Mouse (Mus musculus): ENCODE results near the gene Gstm1. TPM values are rescaled to one million over a fixed set of nuclear protein-coding genes. Genes with fewer than 3 reads are reported as not detected.
A peak's percentile ranks its signal among the peaks of the same experiment; 100 is the strongest.
"Not testable (repeated sequence)": the region's sequence is repeated elsewhere in the genome, so short reads cannot be mapped to it uniquely, and the experiment has no call there.

Gene Gstm1
- polyA plus RNA-seq, 1 experiment from 2014 or later: 224 TPM

DNA sequence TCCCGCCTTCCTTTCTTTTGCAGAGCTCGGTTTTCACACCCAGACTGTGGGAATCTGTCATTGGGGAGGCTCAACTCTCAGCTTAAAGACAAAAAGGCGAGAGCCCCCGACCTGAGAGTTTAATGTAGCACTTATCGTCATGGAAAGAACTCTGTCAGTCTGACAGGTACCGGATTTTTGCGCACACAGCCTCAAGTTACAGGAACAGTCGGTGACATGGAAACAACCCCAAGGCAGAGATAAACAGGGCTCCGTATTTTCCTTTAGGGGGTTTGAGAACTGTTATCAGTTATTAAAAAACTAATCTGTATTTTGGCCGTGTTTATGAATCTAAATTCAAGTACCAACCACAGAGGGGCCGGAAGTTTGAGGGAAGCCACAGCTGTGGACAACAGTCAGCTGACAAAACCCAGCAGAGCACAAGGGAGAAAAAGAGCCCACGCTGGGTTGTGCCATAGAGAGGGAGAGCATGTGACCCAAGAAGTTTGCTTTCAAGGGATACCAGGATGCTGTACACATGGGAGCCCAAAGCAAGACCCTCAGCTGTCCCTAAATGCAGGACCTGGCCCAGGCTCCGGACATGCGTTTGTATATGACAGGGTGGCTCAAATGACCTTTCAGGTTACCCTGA, 532 bp upstream of the Gstm1 start:
- no peak for DNase-seq (ENCODE audit: low spot score)

DNA sequence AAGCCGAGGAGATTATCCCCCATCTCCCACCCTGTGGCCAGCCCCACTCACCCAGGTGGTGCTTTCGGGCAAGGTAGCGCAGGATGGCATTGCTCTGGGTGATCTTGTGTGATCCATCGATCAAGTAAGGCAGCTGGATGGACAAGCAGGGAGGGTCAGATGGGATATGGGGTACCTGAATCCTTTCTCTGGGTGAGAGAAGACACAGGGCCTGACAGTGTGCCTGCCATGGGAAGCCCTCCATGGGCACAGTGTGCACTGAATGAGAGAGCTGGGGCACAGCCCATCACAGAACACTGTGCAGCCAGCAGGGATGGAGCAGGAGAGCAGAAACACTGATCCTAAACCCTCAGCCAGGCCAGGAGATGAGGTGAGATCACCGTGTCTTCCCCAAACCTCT, 1.3 kb downstream of the Gstm1 start:
- Histone ChIP-seq H3K4me1 (replicated peaks; ENCODE audit: insufficient read depth, low read length) (peaks cover 17% of the 10 kb centered on the region), H3K4me2 (ENCODE audit: low read length) (peak overlapping the region; percentile 64; the same call in 1 of the 2 replicates)
- H3K4me3 ChIP-seq (replicated peaks; ENCODE audit: low read depth, low read length); H3K27ac ChIP-seq; H3K27me3 ChIP-seq (ENCODE audit: insufficient read depth, low read length); ATAC-seq (replicated peaks; ENCODE audit: low FRiP score, low read depth); H3K36me3 ChIP-seq (ENCODE audit: insufficient read depth, low read length); H3K9me3 ChIP-seq (replicated peaks; ENCODE audit: low read length); H3K9ac ChIP-seq (ENCODE audit: low read depth, low read length); DNase-seq (ENCODE audit: low spot score): not testable (repeated sequence)
- 78% methylated on average over 5 of the region's 5 CpGs for WGBS

More for the DNA sequence above, 532 bp upstream of the Gstm1 start:
- Histone ChIP-seq H3K36me3 (ENCODE audit: insufficient read depth, low read length) (no peaks in the 10 kb centered on the region), H3K9ac (ENCODE audit: low read depth, low read length) (peak overlapping the region; percentile 41; the same call in 1 of the 2 replicates), H3K9me3 (replicated peaks; ENCODE audit: low read length) (no peaks in the 10 kb centered on the region), H3K27me3 (ENCODE audit: insufficient read depth, low read length) (no peaks in the 10 kb centered on the region), H3K4me1 (replicated peaks; ENCODE audit: insufficient read depth, low read length) (peaks cover 16% of the 10 kb centered on the region), H3K4me3 (replicated peaks; ENCODE audit: low read depth, low read length) (peak overlapping the region; percentile 36), H3K4me2 (ENCODE audit: low read length) (peak overlapping the region; percentile 64), H3K27ac (peak overlapping the region; percentile 94)
- ATAC-seq (replicated peaks; ENCODE audit: low FRiP score, low read depth): no peak
- no peak for TF ChIP-seq CTCF (IDR thresholded peaks at IDR 0.05; ENCODE audit: low read depth)
- 18% methylated on average over 14 of the region's 14 CpGs for WGBS

DNA sequence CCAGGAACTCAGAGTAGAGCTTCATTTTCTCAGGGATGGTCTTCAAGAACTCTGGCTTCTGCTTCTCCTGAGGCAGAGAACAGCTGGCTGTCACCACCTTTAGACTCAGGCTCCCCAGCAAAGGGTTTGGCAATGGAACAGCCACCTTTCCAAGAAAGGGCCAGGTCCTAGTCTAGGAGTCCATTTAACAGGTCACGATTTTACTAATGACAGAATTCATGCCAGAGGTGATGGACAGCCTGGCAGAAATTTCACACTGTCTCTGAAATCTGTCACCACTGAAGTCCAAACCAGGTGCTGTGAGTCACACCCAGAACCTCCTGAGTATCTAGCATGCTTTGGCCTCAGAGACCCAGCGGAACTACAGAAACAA, 2.8 kb downstream of the Gstm1 start:
- Histone ChIP-seq H3K27ac (no peak overlapping the region), H3K9me3 (replicated peaks; ENCODE audit: low read length) (no peaks in the 10 kb centered on the region), H3K36me3 (ENCODE audit: insufficient read depth, low read length) (no peaks in the 10 kb centered on the region), H3K4me2 (ENCODE audit: low read length) (no peak overlapping the region), H3K4me1 (replicated peaks; ENCODE audit: insufficient read depth, low read length) (peaks cover 17% of the 10 kb centered on the region), H3K27me3 (ENCODE audit: insufficient read depth, low read length) (no peaks in the 10 kb centered on the region), H3K9ac (ENCODE audit: low read depth, low read length) (no peak overlapping the region), H3K4me3 (replicated peaks; ENCODE audit: low read depth, low read length) (no peak overlapping the region)
- 89% methylated on average over 2 of the region's 2 CpGs for WGBS
- DNase-seq (ENCODE audit: low spot score): no peak
- no peak for TF ChIP-seq CTCF (IDR thresholded peaks at IDR 0.05; ENCODE audit: low read depth)
- no peak for ATAC-seq (replicated peaks; ENCODE audit: low FRiP score, low read depth)

DNA sequence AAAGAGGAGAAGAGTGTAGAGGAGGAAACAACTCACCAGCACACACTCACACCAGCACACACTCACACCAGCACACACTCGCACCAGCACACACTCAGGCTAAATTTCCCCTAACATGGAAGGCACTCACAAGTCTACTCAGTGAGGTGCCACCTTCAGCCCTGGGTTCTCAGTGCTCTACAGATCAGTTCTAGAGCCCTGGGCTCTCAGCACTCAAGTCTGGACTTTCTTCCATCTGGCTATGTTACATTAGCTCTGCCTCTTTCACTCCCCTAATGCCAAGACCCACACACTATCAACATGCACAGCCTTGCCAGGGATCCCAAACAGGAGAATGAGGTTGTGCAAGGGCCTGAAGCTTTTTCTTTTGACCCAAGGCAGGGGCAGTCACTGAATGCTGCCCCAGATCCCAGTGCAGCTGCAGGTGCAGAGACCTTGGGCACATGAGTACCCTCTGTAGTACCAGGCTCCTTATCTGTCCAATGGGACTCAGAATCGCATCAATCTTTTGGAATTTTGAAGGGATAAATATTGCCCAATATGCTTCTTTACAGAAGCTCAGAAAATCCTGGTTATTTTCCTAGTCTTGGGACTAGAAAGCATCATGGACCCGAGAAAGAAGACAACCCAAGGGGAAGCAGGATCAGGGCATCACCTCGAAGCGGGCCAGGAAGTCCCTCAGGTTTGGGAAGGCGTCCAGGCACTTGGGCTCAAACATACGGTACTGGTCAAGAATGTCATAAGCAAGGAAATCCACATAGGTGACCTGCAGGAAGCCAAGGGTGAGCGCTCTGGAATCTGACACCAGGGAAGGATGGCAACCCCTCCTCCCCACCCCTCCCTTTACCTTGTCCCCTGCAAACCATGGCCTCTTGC, 3.4 kb downstream of the Gstm1 start:
- Histone ChIP-seq H3K4me2 (ENCODE audit: low read length) (no peak overlapping the region), H3K9ac (ENCODE audit: low read depth, low read length) (no peak overlapping the region), H3K27ac (no peak overlapping the region; the same call in 1 of the 2 replicates), H3K9me3 (replicated peaks; ENCODE audit: low read length) (no peaks in the 10 kb centered on the region), H3K36me3 (ENCODE audit: insufficient read depth, low read length) (no peaks in the 10 kb centered on the region), H3K4me3 (replicated peaks; ENCODE audit: low read depth, low read length) (no peak overlapping the region), H3K27me3 (ENCODE audit: insufficient read depth, low read length) (no peaks in the 10 kb centered on the region), H3K4me1 (replicated peaks; ENCODE audit: insufficient read depth, low read length) (peaks cover 17% of the 10 kb centered on the region)
- DNase-seq (ENCODE audit: low spot score): no peak
- TF ChIP-seq CTCF (IDR thresholded peaks at IDR 0.05; ENCODE audit: low read depth): no peak
- no peak for ATAC-seq (replicated peaks; ENCODE audit: low FRiP score, low read depth)
- 59% methylated on average over 7 of the region's 8 CpGs for WGBS

DNA sequence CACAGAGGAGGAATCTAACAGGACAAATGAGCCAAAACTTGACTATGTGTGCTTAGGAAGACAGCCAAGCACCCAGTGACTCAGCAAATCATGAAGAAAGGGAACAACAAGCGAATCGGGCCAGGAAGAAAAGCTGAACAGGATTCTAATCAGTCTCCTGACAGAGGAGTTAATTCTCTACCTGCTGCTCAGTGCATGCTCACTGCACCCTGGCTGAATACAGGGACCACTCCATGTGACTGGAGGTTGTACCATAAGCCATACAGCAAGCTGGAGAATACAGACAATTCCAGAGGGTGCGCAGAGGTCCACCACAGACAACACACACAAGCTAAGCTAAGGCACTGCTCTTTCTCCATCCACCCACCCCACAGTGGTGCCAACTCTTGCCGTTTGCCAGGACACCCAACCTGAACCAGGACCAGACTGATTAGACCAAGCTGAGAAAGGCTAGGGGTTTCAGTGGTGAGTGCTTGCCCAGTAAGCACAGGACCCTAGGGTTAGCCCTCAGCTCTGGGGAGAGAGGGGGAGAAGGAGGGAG, 4.4 kb downstream of the Gstm1 start:
- Histone ChIP-seq H3K4me2 (ENCODE audit: low read length) (no peak overlapping the region), H3K27ac (no peak overlapping the region), H3K36me3 (ENCODE audit: insufficient read depth, low read length) (no peaks in the 10 kb centered on the region), H3K9me3 (replicated peaks; ENCODE audit: low read length) (no peaks in the 10 kb centered on the region), H3K9ac (ENCODE audit: low read depth, low read length) (no peak overlapping the region), H3K27me3 (ENCODE audit: insufficient read depth, low read length) (no peaks in the 10 kb centered on the region), H3K4me3 (replicated peaks; ENCODE audit: low read depth, low read length) (no peak overlapping the region), H3K4me1 (replicated peaks; ENCODE audit: insufficient read depth, low read length) (peaks cover 15% of the 10 kb centered on the region)
- 65% methylated on average over 4 of the region's 4 CpGs for WGBS
- no peak for TF ChIP-seq CTCF (IDR thresholded peaks at IDR 0.05; ENCODE audit: low read depth)
- ATAC-seq (replicated peaks; ENCODE audit: low FRiP score, low read depth) (no peak), DNase-seq (ENCODE audit: low spot score) (peak; percentile 70)

DNA sequence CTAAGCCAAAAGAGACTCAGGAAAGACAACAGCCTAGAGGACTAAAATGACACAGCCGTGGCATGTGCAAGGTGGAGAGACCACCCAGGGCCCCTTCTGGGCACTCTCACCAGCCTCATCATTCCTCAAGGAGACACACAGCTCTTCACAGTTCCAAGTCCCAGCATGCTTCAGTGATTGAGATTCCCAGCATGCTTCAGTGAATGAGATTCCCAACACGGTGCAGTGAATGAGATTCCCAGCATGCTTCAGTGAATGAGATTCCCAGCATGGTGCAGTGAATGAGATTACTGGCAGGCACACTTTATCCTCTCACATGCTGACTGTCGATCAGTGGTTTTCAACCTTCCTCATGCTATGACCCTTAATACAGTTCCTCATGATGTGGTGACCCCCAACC, 6.2 kb downstream of the Gstm1 start:
- no peak overlapping the region for H3K4me3 ChIP-seq (replicated peaks; ENCODE audit: low read depth, low read length)
- H3K27me3 ChIP-seq (ENCODE audit: insufficient read depth, low read length): no peaks in the 10 kb centered on the region
- no peaks in the 10 kb centered on the region for H3K9me3 ChIP-seq (replicated peaks; ENCODE audit: low read length)
- peaks cover 9% of the 10 kb centered on the region; the same call in 1 of the 2 replicates for H3K4me1 ChIP-seq (replicated peaks; ENCODE audit: insufficient read depth, low read length)
- WGBS: 65% methylated on average over 3 of the region's 3 CpGs
- no peak overlapping the region for H3K9ac ChIP-seq (ENCODE audit: low read depth, low read length)
- no peaks in the 10 kb centered on the region for H3K36me3 ChIP-seq (ENCODE audit: insufficient read depth, low read length)
- DNase-seq (ENCODE audit: low spot score): no peak
- ATAC-seq (replicated peaks; ENCODE audit: low FRiP score, low read depth): no peak
- no peak overlapping the region for H3K4me2 ChIP-seq (ENCODE audit: low read length)
- H3K27ac ChIP-seq: no peak overlapping the region
- no peak for TF ChIP-seq CTCF (IDR thresholded peaks at IDR 0.05; ENCODE audit: low read depth)

Data from kidney, postnatal 0 days (tissue).